Mouse (Mus musculus) cerebellum, adult 11 months (tissue): ENCODE data around the gene Banp.

Source experiments
- DNase-seq: peaks from one replicate; pipeline ENCODE4 v3.0.0; 2022

Banp gene

GRCm38 (mm10) chr8:121949222-121949800 lies at the start of gene Banp:
TSS of gene Banp (plus strand) at chr8:121949750.
- DNase-seq, result no peak

GRCm38 (mm10) chr8:121901498-121902236 lies 47.9 kb upstream of the Banp start:
- DNase-seq, result no peak

GRCm38 (mm10) chr8:121903977-121904376 lies 45.6 kb upstream of the Banp start:
- peak; percentile 63 for DNase-seq

- no peak for DNase-seq
Measured at GRCm38 (mm10) chr8:121904999-121905398, 44.6 kb upstream of the Banp start.

GRCm38 (mm10) chr8:121905420-121905819 lies 44.1 kb upstream of the Banp start:
- no peak for DNase-seq

- DNase-seq, result no peak
Measured at GRCm38 (mm10) chr8:121905864-121906263, 43.7 kb upstream of the Banp start.

GRCm38 (mm10) chr8:121906542-121907512 lies 42.7 kb upstream of the Banp start:
- no peak for DNase-seq

- peak; percentile 96 for DNase-seq
Measured at GRCm38 (mm10) chr8:121907587-121908248, 41.8 kb upstream of the Banp start, which contains the start of gene Slc7a5. TSS of gene Slc7a5 (minus strand) at chr8:121907694.

- no peak for DNase-seq
Measured at GRCm38 (mm10) chr8:121908378-121909147, 41.0 kb upstream of the Banp start.

GRCm38 (mm10) chr8:121909148-121909541 lies 40.4 kb upstream of the Banp start:
- no peak for DNase-seq

GRCm38 (mm10) chr8:121909663-121910062 lies 39.9 kb upstream of the Banp start:
- DNase-seq, result peak; percentile 77

- DNase-seq, result no peak
Measured at GRCm38 (mm10) chr8:121911400-121911799, 38.1 kb upstream of the Banp start.

GRCm38 (mm10) chr8:121911987-121912386 lies 37.6 kb upstream of the Banp start:
- DNase-seq, result no peak

- no peak for DNase-seq
Measured at GRCm38 (mm10) chr8:121912831-121913230, 36.7 kb upstream of the Banp start.

GRCm38 (mm10) chr8:121913378-121913777 lies 36.2 kb upstream of the Banp start:
- DNase-seq, result no peak

- no peak for DNase-seq
Measured at GRCm38 (mm10) chr8:121919158-121919557, 30.4 kb upstream of the Banp start.

- no peak for DNase-seq
Measured at GRCm38 (mm10) chr8:121919731-121920130, 29.8 kb upstream of the Banp start.

GRCm38 (mm10) chr8:121921582-121921981 lies 28.0 kb upstream of the Banp start:
- no peak for DNase-seq

GRCm38 (mm10) chr8:121922101-121922500 lies 27.4 kb upstream of the Banp start:
- no peak for DNase-seq

GRCm38 (mm10) chr8:121924681-121925080 lies 24.9 kb upstream of the Banp start:
- DNase-seq, result no peak

GRCm38 (mm10) chr8:121925624-121926023 lies 23.9 kb upstream of the Banp start:
- DNase-seq, result peak; percentile 67

- no peak for DNase-seq
Measured at GRCm38 (mm10) chr8:121926266-121926665, 23.3 kb upstream of the Banp start.
